Mouse (Mus musculus): Measurements from ENCODE around the gene Dop1b. TPM values are rescaled to one million over a fixed set of nuclear protein-coding genes. Genes with fewer than 3 reads are reported as not detected.

The Dop1b gene
- polyA plus RNA-seq, 2 experiments, result 11.6 to 11.8 TPM

GRCm38 (mm10) chr16:93807167-93807566 is 95.5 kb downstream of the Dop1b start:
- no peak overlapping the region for H3K4me2 ChIP-seq (ENCODE audit: low read depth)
- no peak for TF ChIP-seq EP300 (IDR thresholded peaks at IDR 0.05; ENCODE audit: low read depth)
- TF ChIP-seq CTCF (IDR thresholded peaks at IDR 0.05; ENCODE audit: low read depth), result no peak
- H3K27me3 ChIP-seq (ENCODE audit: control insufficient read depth, insufficient read depth, low read length), result no peaks in the 10 kb centered on the region
- H3K4me1 ChIP-seq (replicated peaks; ENCODE audit: control insufficient read depth in 2 of 2, insufficient read depth in 2 of 2, low read length in 1 of 2), result peaks cover 0 to 2% of the 10 kb centered on the region in 2 experiments; a peak in 1 of 4 replicates
- no peaks in the 10 kb centered on the region; the same call in 1 of the 2 replicates for H3K36me3 ChIP-seq (replicated peaks; ENCODE audit: control insufficient read depth, insufficient read depth, low read depth)
- H3K4me3 ChIP-seq (ENCODE audit: insufficient read depth in 1 of 2, low read depth in 2 of 2, low read length in 2 of 2), result no peak overlapping the region
- no peak overlapping the region for H3K9ac ChIP-seq (replicated peaks)
- no peak overlapping the region for H3K27ac ChIP-seq
- no peak for ATAC-seq (ENCODE audit: insufficient read depth)
- DNase-seq (ENCODE audit: low read depth in 3 of 3, low spot score in 3 of 3), result no peak
- H3K9me3 ChIP-seq (ENCODE audit: control insufficient read depth, low read length), result no peaks in the 10 kb centered on the region; the same call in 1 of the 2 replicates
- WGBS (ENCODE audit: insufficient replicate concordance), result 77% methylated on average over 6 of the region's 6 CpGs

DNA sequence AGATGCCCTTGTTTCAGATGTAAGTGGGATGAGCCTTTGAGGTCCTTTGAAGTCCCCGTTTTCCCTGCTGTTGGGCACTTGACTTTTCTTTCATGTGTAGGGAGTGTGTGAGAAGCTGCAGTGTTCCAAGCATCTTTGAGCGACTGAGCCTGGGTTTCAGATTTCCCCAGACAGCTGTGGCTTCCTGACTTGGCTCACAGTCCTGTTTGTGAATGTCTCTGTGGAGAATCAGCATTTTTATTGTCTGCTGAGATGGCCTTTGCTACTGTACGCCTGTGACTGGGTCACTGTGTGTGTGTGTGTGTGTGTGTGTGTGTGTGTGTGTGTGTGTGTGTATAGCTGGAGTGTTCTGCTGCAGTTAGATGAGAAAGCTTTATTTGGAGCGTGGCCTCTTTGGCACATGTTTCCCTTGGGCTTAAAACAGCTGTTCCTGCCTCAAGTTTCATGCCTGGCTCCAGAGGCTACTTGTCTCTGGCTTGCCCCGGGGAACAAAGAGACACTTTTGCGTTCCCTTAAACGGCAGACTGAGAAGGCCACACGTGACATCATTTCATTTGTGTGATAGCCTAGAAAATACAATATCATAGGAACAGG is 96.4 kb downstream of the Dop1b start:
- Histone ChIP-seq H3K9me3 (ENCODE audit: control insufficient read depth, low read length) (no peaks in the 10 kb centered on the region; the same call in 1 of the 2 replicates), H3K4me2 (ENCODE audit: low read depth) (no peak overlapping the region), H3K4me1 (replicated peaks; ENCODE audit: control insufficient read depth in 2 of 2, insufficient read depth in 2 of 2, low read length in 1 of 2) (peaks cover 0 to 2% of the 10 kb centered on the region in 2 experiments; a peak in 1 of 4 replicates), H3K27me3 (ENCODE audit: control insufficient read depth, insufficient read depth, low read length) (no peaks in the 10 kb centered on the region), H3K27ac (no peak overlapping the region), H3K36me3 (replicated peaks; ENCODE audit: control insufficient read depth, insufficient read depth, low read depth) (no peaks in the 10 kb centered on the region; the same call in 1 of the 2 replicates), H3K9ac (replicated peaks) (no peak overlapping the region), H3K4me3 (ENCODE audit: insufficient read depth in 1 of 2, low read depth in 2 of 2, low read length in 2 of 2) (no peak overlapping the region)
- no peak for TF ChIP-seq EP300 (IDR thresholded peaks at IDR 0.05; ENCODE audit: low read depth)
- no peak for TF ChIP-seq CTCF (IDR thresholded peaks at IDR 0.05; ENCODE audit: low read depth)
- no peak for ATAC-seq (ENCODE audit: insufficient read depth)
- 56% methylated on average over 8 of the region's 8 CpGs for WGBS (ENCODE audit: insufficient replicate concordance)
- DNase-seq (ENCODE audit: low read depth in 3 of 3, low spot score in 3 of 3), result no peak

DNA sequence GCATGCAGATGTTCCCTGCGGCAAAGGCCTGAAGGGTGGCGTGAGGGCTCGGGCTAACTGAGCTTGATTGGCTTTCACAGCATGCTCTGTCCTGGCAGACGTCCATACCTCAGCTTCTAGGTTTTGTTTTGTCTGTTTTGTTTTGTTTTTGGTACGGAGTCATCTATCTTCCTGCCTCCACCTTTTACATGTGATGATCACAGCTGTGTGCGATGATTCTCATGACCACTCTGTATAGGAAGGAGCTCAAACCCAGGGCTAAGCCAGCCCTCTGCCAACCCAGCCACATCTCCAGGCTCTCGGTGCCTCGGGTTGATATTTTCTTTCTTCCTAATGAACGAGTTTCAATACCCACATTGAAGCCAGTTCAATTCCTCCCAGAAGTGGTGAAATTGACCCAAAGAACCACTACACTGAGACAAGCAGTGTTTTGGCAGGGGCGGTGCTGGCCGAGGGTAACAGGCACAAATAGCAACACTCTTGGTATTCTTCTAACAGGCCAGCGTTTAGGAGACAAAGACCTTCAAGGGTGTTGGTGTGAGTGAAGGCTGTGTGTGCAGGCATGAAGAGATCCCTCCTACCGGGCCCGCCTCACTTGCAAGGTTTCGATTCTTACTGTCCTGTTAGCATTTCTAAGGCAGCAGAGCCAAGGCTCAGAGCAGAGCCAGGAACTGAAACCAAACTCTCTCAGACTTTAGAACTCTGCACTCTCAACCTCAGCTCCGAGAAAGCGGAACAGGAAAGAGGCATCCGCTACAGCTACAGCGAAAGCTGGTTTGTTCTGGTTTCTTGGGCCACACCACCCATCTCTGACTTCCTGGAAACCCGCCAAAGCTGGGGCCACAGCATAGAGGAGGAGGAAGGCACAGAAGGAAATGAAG is 104.4 kb downstream of the Dop1b start:
- TF ChIP-seq CTCF (IDR thresholded peaks at IDR 0.05; ENCODE audit: low read depth) (no peak), EP300 (IDR thresholded peaks at IDR 0.05; ENCODE audit: low read depth) (no peak)
- H3K4me1 ChIP-seq (replicated peaks; ENCODE audit: control insufficient read depth in 2 of 2, insufficient read depth in 2 of 2, low read length in 1 of 2), result peaks cover 37 to 38% of the 10 kb centered on the region in 2 experiments
- H3K36me3 ChIP-seq (replicated peaks; ENCODE audit: control insufficient read depth, insufficient read depth, low read depth), result no peaks in the 10 kb centered on the region; the same call in 1 of the 2 replicates
- H3K4me3 ChIP-seq (ENCODE audit: insufficient read depth in 1 of 2, low read depth in 2 of 2, low read length in 2 of 2), result peak overlapping the region; percentile 38 to 48
- ATAC-seq (ENCODE audit: insufficient read depth) (peak; percentile 76), DNase-seq (ENCODE audit: low read depth in 3 of 3, low spot score in 3 of 3) (peak; percentile 47 to 73 (median 60))
- peak overlapping the region; percentile 75 for H3K4me2 ChIP-seq (ENCODE audit: low read depth)
- WGBS (ENCODE audit: insufficient replicate concordance), result 25% methylated on average over 20 of the region's 20 CpGs
- H3K9ac ChIP-seq (replicated peaks), result peak overlapping the region; percentile 64
- H3K27ac ChIP-seq, result peak overlapping the region; percentile 80
- H3K9me3 ChIP-seq (ENCODE audit: control insufficient read depth, low read length), result no peaks in the 10 kb centered on the region; the same call in 1 of the 2 replicates
- H3K27me3 ChIP-seq (ENCODE audit: control insufficient read depth, insufficient read depth, low read length), result no peaks in the 10 kb centered on the region

DNA sequence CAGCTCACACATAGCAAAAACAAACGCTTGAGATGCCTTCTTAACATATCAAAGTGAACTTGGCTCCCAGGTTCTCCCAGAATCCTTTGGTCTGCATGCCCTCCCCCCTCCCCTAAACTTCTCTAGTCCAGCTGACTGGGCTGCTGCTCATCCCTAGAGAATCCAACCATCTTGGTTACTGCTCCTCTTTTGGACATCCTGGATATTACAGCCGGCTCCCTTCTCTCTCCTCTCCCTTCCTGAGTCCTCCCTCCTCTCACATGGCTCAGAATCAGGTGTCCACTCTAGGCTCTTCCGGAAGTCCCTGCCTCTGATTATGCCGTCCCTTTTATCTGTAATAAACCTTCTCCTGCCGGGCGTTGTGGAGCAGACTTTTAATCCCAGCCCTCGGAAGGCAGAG is 105.2 kb downstream of the Dop1b start:
- H3K4me2 ChIP-seq (ENCODE audit: low read depth), result peak overlapping the region; percentile 75
- no peaks in the 10 kb centered on the region for H3K27me3 ChIP-seq (ENCODE audit: control insufficient read depth, insufficient read depth, low read length)
- H3K36me3 ChIP-seq (replicated peaks; ENCODE audit: control insufficient read depth, insufficient read depth, low read depth), result no peaks in the 10 kb centered on the region; the same call in 1 of the 2 replicates
- peaks cover 37 to 38% of the 10 kb centered on the region in 2 experiments for H3K4me1 ChIP-seq (replicated peaks; ENCODE audit: control insufficient read depth in 2 of 2, insufficient read depth in 2 of 2, low read length in 1 of 2)
- WGBS (ENCODE audit: insufficient replicate concordance), result 21% methylated on average over 7 of the region's 7 CpGs
- H3K9me3 ChIP-seq (ENCODE audit: control insufficient read depth, low read length), result no peaks in the 10 kb centered on the region
- peak overlapping the region in 1 of 2 experiments; percentile 48; a peak in 2 of 4 replicates for H3K4me3 ChIP-seq (ENCODE audit: insufficient read depth in 1 of 2, low read depth in 2 of 2, low read length in 2 of 2)
- H3K9ac ChIP-seq (replicated peaks), result peak overlapping the region; percentile 64
- ATAC-seq (ENCODE audit: insufficient read depth) (no peak), DNase-seq (ENCODE audit: low read depth in 3 of 3, low spot score in 3 of 3) (peak in 1 of 3 experiments; percentile 39)
- peak overlapping the region; percentile 80 for H3K27ac ChIP-seq
- TF ChIP-seq EP300 (IDR thresholded peaks at IDR 0.05; ENCODE audit: low read depth) (no peak), CTCF (IDR thresholded peaks at IDR 0.05; ENCODE audit: low read depth) (no peak)

DNA sequence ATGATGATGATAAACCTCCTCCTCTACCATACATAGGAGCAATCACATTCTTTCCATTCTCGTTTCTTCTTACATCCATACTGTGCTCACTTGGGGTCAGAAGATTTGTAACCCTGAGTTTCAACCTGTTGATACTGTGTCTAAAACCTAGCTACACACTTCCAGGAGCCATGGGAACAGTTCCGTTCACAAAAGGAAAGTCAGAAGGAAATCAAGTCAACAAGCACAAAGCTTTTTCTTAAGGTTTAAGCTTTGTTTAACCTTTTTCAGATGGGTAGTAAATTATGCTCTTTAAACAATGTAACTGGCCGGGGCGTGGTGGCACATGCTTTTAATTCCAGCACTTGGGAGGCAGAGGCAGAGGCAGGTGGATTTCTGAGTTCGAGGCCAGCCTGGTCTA is 105.7 kb downstream of the Dop1b start:
- H3K4me1 ChIP-seq (replicated peaks; ENCODE audit: control insufficient read depth in 2 of 2, insufficient read depth in 2 of 2, low read length in 1 of 2), result peaks cover 37 to 38% of the 10 kb centered on the region in 2 experiments
- H3K27ac ChIP-seq, result peak overlapping the region; percentile 80; the same call in 1 of the 2 replicates
- H3K36me3 ChIP-seq (replicated peaks; ENCODE audit: control insufficient read depth, insufficient read depth, low read depth), result no peaks in the 10 kb centered on the region
- no peaks in the 10 kb centered on the region for H3K27me3 ChIP-seq (ENCODE audit: control insufficient read depth, insufficient read depth, low read length)
- ATAC-seq (ENCODE audit: insufficient read depth), result no peak
- H3K9me3 ChIP-seq (ENCODE audit: control insufficient read depth, low read length), result no peaks in the 10 kb centered on the region
- no peak for DNase-seq (ENCODE audit: low read depth in 3 of 3, low spot score in 3 of 3)
- 70% methylated on average over 5 of the region's 5 CpGs for WGBS (ENCODE audit: insufficient replicate concordance)
- H3K9ac ChIP-seq (replicated peaks), result no peak overlapping the region
- no peak overlapping the region for H3K4me3 ChIP-seq (ENCODE audit: insufficient read depth in 1 of 2, low read depth in 2 of 2, low read length in 2 of 2)
- no peak for TF ChIP-seq CTCF (IDR thresholded peaks at IDR 0.05; ENCODE audit: low read depth)
- TF ChIP-seq EP300 (IDR thresholded peaks at IDR 0.05; ENCODE audit: low read depth), result no peak
- peak overlapping the region; percentile 75 for H3K4me2 ChIP-seq (ENCODE audit: low read depth)

Measured in liver, embryonic 14.5 days (tissue).